Mouse (Mus musculus) lung, embryonic 15.5 days (tissue): ENCODE data around the gene Gatd1. TPM values are rescaled to one million over a fixed set of nuclear protein-coding genes. Genes with fewer than 3 reads are reported as not detected.

Experiments
- ATAC-seq: fragments of 200-750 bp; cut with Nextera tagmentation; 2 replicates; pipeline ENCODE4 v1.8.0; 2017; ENCODE audit warnings: moderate number of reproducible peaks, borderline replicate concordance; ENCODE audit not compliant: low FRiP score, low TSS enrichment; ENCODE audit errors: extremely low read depth
- H3K27ac ChIP-seq: fragments of 300-500 bp; sonication (generic); 2 replicates; pipeline ENCODE4 v1.5.1; 2015; ENCODE audit warnings: moderate library complexity, mild to moderate bottlenecking, inconsistent platforms
- H3K27me3 ChIP-seq: fragments of 300-500 bp; sonication (generic); 2 replicates; pipeline ENCODE4 v1.6.1; 2015; ENCODE audit warnings: inconsistent platforms
- H3K36me3 ChIP-seq: fragments of 300-500 bp; sonication (generic); 2 replicates; pipeline ENCODE4 v1.6.1; 2015; ENCODE audit warnings: inconsistent platforms
- H3K4me1 ChIP-seq: fragments of 300-500 bp; sonication (generic); 2 replicates; pipeline ENCODE4 v1.6.1; 2015; ENCODE audit warnings: inconsistent platforms
- H3K4me2 ChIP-seq: fragments of 300-500 bp; sonication (generic); 2 replicates; pipeline ENCODE4 v1.6.1; 2015; ENCODE audit warnings: inconsistent platforms, mild to moderate bottlenecking, moderate library complexity
- H3K4me3 ChIP-seq: fragments of 300-500 bp; sonication (generic); 2 replicates; pipeline ENCODE4 v1.5.1; 2015; ENCODE audit warnings: mild to moderate bottlenecking, inconsistent platforms
- H3K9ac ChIP-seq: fragments of 300-500 bp; sonication (generic); 2 replicates; pipeline ENCODE4 v1.6.1; 2015; ENCODE audit warnings: inconsistent platforms
- H3K9me3 ChIP-seq: fragments of 300-500 bp; sonication (generic); 2 replicates; pipeline ENCODE4 v1.6.1; 2016; ENCODE audit warnings: inconsistent platforms
- WGBS: fragments of 180-500 bp; shearing (Covaris S2); methylation state at CpG from one replicate; pipeline ENCODE4 v1.1.7; 2015; 5-methylcytosine and 5-hydroxymethylcytosine counted together
- polyA plus RNA-seq: library from polyadenylated mRNA; unstranded; fragments of >200 nt; fragmentation: Nextera tagmentation; extraction: Ambion mirVana; gene quantifications from 2 replicates; pipeline ENCODE4 v1.2.1, GENCODE M21; 2015

Gatd1 gene
- polyA plus RNA-seq, 1 experiment from 2014 or later, result 51.8 TPM

DNA sequence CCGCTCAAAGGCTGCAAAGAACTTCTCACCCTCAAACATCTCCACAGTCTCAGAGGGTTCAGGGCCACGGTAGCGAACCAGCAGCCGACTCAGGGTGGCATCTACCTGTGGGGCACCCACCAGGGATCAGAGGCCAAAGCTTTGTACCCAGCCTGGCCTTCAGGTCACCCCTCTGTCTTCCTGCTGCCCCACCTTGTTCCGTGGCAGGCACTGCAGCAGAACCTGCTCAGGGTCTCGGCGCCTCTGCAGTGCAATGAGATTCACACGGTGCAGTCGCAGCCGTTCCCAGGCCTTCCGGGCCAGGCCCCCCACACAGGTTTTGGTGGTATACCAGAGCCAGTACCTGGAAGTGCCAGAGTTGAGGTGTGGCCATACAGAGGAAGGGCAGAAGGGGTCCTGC, 25.9 kb upstream of the Gatd1 start:
- no peak for ATAC-seq
- Histone ChIP-seq H3K27me3 (no peaks in the 10 kb centered on the region), H3K9me3 (no peaks in the 10 kb centered on the region), H3K36me3 (peaks cover 19% of the 10 kb centered on the region), H3K4me3 (no peak overlapping the region), H3K4me1 (peaks cover 56% of the 10 kb centered on the region), H3K4me2 (no peak overlapping the region), H3K9ac (no peak overlapping the region), H3K27ac (no peak overlapping the region)
- 91% methylated on average over 11 of the region's 11 CpGs for WGBS

DNA sequence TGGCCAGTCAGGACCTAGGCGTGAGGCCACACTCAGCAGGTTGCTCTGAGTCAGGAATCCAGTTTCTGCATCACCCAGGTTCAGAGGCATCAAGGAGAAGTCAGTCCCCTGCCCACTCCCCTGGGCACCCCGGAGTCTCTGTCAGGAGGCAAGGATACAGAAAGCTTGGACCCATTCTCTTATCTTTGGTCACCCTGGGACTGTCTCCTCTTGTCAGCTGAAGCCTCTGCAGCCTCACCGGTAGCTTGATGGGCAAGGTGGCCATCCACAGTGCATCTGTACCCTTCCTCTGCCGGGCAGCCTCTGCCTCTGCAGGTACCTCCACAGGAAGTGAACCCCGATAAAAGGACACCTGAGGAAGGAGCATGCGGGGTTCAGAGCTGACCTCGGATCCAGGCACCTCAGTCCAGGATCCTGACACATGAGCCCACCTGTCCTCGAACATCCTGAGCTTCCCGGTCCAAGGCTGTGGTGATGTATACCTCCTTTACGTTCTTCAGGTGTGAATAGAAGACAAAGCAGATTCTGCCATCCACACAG, 25.3 kb upstream of the Gatd1 start:
- Histone ChIP-seq H3K4me3 (no peak overlapping the region), H3K4me1 (peaks cover 60% of the 10 kb centered on the region), H3K27ac (no peak overlapping the region), H3K36me3 (peaks cover 19% of the 10 kb centered on the region), H3K9me3 (no peaks in the 10 kb centered on the region), H3K27me3 (no peaks in the 10 kb centered on the region), H3K4me2 (no peak overlapping the region), H3K9ac (no peak overlapping the region)
- 94% methylated on average over 10 of the region's 10 CpGs for WGBS
- ATAC-seq, result no peak

DNA sequence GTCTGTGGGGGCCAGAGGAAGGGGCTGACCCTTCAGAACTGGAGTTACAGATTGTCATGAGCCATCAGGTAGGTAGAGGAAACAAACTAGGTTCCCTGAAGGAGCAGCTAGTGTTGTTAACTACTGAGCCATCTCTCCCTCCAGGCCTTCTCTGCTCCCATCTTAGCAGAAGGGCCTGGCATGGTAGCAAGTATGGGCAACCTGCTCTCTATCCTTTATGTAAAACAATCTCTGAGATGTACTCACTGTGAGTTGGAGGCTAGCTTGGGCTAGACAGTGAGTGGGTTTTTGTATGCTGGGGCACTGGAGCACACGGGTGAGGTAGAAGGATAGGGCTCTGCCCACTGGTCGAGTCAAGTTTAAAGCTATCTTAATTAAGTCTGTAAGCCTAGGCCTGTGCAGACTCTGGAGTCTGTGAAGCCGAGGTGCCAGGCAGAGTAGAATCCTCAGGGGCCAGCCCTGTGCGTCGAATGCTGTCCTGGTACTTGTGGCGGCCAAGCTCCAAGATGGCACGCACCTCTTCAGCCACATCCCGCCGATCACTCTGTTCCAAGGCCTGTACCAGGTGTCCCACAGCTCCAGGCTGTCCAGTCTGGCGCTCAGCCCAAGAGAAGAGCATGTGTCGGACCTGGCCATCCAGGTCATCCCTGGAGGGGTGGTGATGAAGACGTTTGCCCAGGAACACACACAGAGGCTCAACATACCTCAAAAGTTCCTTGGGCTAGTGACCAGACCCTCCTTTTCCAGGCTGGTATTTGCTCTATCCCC, 24.4 kb upstream of the Gatd1 start:
- peaks cover 59% of the 10 kb centered on the region for H3K4me1 ChIP-seq
- H3K27me3 ChIP-seq, result no peaks in the 10 kb centered on the region
- H3K9ac ChIP-seq, result 0 out of 2 replicates have a peak overlapping the region, but pooled peaks have one; percentile 8
- H3K9me3 ChIP-seq, result no peaks in the 10 kb centered on the region
- no peak for ATAC-seq
- H3K27ac ChIP-seq, result no peak overlapping the region
- peaks cover 24% of the 10 kb centered on the region for H3K36me3 ChIP-seq
- H3K4me2 ChIP-seq, result no peak overlapping the region
- WGBS, result 91% methylated on average over 12 of the region's 12 CpGs
- no peak overlapping the region for H3K4me3 ChIP-seq

DNA sequence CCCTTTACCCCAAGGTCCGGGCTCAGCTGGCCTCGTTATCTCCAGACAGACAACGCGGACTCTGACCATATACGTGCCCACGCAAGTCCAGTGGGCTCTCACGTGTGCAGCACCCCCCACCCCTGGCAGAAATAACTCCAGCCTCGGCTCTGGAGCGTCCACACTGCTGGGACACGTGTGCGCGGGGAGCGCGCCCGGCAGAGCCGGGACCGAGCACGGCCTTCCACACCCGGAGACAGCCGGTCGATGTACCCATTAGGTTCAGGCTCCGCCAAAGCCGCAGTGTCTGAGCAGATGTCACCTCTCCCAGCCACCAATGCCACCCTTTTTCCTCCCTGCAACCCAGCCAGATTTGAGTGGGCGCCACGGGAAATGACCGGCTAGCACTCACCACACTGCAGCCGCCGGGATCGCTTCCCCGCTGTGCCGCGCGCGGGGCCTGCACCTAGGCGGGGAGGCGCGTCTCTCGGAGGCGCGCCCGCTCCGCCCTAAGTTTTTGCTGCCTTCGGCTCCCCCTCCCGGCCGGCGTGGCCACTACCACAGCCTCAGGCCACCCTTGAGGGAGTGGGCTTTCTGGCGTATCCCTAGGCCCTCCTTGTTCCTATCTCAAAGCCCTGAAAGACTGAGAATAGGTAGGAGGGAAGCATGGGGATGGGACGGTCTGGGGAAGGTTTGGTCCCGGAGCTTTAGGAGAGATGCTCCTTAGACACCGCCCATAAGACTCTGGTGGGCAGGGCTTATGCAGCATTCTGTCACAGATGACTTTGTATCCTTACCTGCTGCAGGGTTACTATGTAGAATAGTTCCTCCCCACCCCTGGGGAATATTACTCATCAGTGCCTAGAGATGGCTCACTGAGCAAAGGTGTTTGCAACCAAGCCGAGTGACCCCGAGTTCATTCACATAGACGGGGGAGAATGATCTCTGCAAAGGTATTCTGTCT, 23.5 kb upstream of the Gatd1 start, which contains the start of gene Slc25a22:
Gene Slc25a22 (minus strand): TSS at position 715 of the 943 bp plus-strand sequence.
- WGBS, result 5% methylated on average over 53 of the region's 53 CpGs
- H3K4me2 ChIP-seq, result peak within 1 kb of the TSS; percentile 80
- peak; percentile 72; the same call in 1 of the 2 replicates for ATAC-seq
- H3K9me3 ChIP-seq, result no peaks in the 10 kb centered on the region
- no peaks in the 10 kb centered on the region for H3K27me3 ChIP-seq
- H3K36me3 ChIP-seq, result peaks cover 27% of the 10 kb centered on the region
- peak within 1 kb of the TSS; percentile 34; the same call in 1 of the 2 replicates for H3K27ac ChIP-seq
- peak within 1 kb of the TSS; percentile 66 for H3K9ac ChIP-seq
- H3K4me1 ChIP-seq, result peaks cover 50% of the 10 kb centered on the region
- H3K4me3 ChIP-seq, result peak within 1 kb of the TSS; percentile 65

DNA sequence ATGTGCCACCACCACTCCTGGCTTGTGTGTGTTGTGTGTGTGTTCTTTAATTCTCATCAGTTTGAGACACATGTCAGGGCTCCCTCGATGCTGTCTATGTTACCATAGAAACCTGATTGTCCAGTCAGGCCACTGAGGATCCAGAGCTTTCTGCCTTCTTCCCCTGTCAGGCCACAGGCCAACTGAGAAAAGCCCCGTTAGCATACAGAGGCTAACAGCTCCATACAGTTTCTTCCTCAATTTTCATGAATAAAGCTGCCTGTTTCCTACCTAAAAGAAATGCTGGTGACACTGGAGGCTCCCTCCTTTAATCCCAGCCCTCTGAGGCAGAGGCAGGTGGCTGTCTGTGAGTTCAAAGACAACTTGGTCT, 22.6 kb upstream of the Gatd1 start:
- H3K4me1 ChIP-seq, result peaks cover 43% of the 10 kb centered on the region

DNA sequence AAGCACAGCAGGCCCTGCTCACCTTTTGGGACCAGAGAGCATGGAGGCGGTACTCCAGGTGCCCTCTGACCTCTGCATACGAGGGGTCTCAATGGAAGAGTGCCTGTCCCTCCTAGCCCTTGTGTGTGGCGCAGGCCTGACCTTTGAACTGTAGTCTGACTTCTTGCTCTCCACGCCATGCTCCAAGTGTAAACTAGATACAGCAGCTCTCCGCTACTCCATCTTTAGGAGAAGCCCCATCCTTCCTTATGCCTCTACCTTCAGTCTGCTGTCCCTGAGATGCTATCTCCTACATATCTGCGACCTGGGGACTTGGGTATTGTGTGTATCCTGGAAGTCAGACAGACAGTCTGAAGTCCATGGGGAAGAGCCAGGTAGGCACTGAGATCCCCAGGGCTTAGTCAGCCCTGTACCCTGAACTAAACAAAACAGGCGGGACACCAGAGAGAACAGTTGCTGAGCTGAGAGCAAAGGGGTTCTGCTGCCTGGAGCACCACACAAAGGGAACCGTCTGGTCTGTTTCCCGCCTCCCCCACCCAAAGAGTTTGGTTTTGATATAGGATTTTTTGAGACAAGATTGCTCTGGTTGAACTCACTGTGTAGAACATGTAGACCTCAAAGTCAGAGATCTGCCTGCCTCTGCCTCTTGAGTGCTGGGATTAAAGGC, 22.1 kb upstream of the Gatd1 start:
- ATAC-seq, result no peak
- H3K9me3 ChIP-seq, result no peaks in the 10 kb centered on the region
- 81% methylated on average over 9 of the region's 9 CpGs for WGBS
- no peaks in the 10 kb centered on the region for H3K27me3 ChIP-seq
- no peak overlapping the region for H3K27ac ChIP-seq
- H3K9ac ChIP-seq, result no peak overlapping the region
- peaks cover 37% of the 10 kb centered on the region for H3K36me3 ChIP-seq
- peaks cover 38% of the 10 kb centered on the region for H3K4me1 ChIP-seq
- H3K4me2 ChIP-seq, result peak overlapping the region; percentile 82; the same call in 1 of the 2 replicates
- peak overlapping the region; percentile 65; the same call in 1 of the 2 replicates for H3K4me3 ChIP-seq

More for the DNA sequence above, 22.6 kb upstream of the Gatd1 start:
- Histone ChIP-seq H3K36me3 (peaks cover 32% of the 10 kb centered on the region), H3K4me2 (peak overlapping the region; percentile 80), H3K9ac (peak overlapping the region; percentile 66; the same call in 1 of the 2 replicates), H3K4me3 (peak overlapping the region; percentile 65), H3K27ac (no peak overlapping the region), H3K27me3 (no peaks in the 10 kb centered on the region), H3K9me3 (no peaks in the 10 kb centered on the region)
- WGBS, result 43% methylated on average over 2 of the region's 2 CpGs
- ATAC-seq, result no peak

DNA sequence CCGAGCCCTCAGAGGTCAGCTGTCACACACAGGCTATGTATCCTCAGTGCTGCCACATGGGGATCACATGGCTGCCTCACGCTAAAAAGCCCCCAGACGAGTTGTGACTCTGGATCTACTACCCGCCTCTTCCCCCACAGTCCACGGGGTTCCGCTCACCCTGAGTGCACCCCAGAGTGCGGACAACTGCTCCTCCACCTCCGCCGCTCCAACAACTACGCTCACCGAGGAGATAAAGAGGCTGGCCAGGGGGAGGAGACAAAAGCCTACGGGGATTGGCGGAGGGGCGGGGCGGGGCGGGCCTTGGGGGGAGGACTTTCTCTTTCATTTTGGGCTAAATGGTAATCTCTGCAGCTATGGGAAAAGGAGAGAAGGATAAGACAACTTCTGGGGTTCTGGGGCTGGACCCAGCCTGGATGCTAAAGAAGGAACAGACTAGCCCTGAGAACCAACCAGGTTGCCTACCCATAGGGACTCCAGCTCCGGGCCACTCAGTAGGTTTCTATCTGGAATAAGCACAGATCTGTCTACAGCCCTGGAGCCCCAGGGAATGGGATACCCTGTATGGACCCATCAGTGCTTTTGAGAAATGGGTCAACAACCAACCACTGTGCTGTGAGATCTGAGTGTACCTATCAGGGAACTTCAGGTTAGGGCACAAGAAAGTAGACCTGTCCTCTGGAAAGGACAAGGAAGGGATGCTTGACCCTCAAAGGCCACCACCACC, 21.4 kb upstream of the Gatd1 start:
- Histone ChIP-seq H3K4me3 (peak overlapping the region; percentile 45), H3K27ac (no peak overlapping the region), H3K9me3 (no peaks in the 10 kb centered on the region), H3K27me3 (no peaks in the 10 kb centered on the region), H3K4me1 (peaks cover 32% of the 10 kb centered on the region), H3K36me3 (peaks cover 44% of the 10 kb centered on the region), H3K9ac (peak overlapping the region; percentile 43), H3K4me2 (peak overlapping the region; percentile 82)
- no peak for ATAC-seq
- WGBS, result 4% methylated on average over 17 of the region's 17 CpGs

DNA sequence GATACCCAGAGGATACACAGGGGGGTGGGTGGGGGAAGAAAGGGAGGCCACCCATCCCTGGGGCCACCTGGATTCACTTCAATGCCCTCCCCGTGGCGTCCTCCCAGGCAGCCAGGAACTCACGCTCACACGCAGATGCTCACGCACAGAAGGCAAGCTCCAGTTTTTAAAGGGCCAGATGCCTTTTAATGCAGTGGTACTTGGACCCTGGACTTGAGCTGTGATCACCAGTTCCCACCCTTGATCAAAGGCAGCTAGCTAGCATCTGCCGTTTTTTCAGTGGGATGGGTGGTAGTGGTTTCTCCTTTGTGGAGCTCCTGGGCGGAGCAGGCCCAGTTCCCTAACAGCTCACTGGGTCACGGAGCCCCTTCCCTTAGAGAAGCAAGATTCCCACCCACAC, 20.5 kb upstream of the Gatd1 start:
- 13% methylated on average over 8 of the region's 8 CpGs for WGBS
- no peak for ATAC-seq
- Histone ChIP-seq H3K4me2 (peak overlapping the region; percentile 82), H3K4me1 (peaks cover 32% of the 10 kb centered on the region), H3K4me3 (peak overlapping the region; percentile 45), H3K9me3 (no peaks in the 10 kb centered on the region), H3K27me3 (no peaks in the 10 kb centered on the region), H3K36me3 (peaks cover 40% of the 10 kb centered on the region), H3K27ac (no peak overlapping the region), H3K9ac (peak overlapping the region; percentile 43)

DNA sequence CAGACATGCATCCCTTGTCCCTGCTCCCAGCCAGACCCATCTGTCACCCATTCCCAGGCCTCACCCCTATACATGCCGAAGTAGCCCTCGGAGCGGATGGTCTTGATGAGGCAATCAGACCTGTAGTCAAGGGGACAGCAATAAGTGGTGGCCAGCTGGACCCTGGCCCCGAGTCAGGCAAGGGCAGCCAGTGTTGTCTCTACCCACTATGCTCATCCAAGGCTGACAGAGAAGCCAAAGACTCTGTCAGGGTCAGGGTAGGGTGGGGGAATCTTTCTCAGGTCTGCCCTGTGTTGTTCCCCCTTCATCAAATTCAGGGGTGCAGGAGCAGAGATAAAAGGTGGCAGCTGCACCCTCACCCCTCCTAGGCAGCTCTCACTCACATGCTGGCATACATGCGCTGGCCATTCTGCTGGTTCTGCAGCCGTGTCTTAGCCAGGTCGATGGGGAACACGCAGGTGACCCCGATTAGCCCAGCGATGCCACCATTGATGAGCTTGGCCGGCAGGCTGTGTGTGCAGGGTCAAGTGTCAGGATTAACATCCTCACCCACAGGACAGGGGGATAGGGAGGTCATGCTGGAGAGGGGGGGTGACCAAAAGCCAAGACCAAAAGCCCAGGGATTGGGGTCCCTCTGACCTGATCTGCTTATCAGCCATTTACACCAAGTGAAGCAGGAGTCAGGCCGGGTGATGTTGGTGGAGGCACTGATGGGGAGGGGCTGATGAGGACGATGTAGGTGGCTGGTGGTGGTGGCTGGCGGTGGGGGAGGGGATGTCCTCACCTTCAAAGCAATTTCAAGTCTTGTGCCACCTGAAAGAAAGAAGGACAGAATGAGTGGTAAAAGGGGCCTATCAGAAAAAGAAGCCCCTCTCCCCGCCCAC, 19.8 kb upstream of the Gatd1 start:
- H3K4me3 ChIP-seq, result peak overlapping the region; percentile 45
- no peak overlapping the region for H3K27ac ChIP-seq
- WGBS, result 67% methylated on average over 15 of the region's 15 CpGs
- H3K36me3 ChIP-seq, result peaks cover 33% of the 10 kb centered on the region
- H3K9me3 ChIP-seq, result no peaks in the 10 kb centered on the region
- H3K27me3 ChIP-seq, result no peaks in the 10 kb centered on the region
- peak overlapping the region; percentile 82 for H3K4me2 ChIP-seq
- H3K9ac ChIP-seq, result peak overlapping the region; percentile 43
- ATAC-seq, result no peak
- H3K4me1 ChIP-seq, result peaks cover 32% of the 10 kb centered on the region
